Mouse (Mus musculus) lung, embryonic 14.5 days (tissue): ENCODE data around the gene Adat3. TPM values are rescaled to one million over a fixed set of nuclear protein-coding genes. Genes with fewer than 3 reads are reported as not detected.

Experiments used
- ATAC-seq: fragments of 200-750 bp; cut with Nextera tagmentation; 2 replicates; pipeline ENCODE4 v1.8.0; 2017; ENCODE audit warnings: mild to moderate bottlenecking, moderate TSS enrichment, moderate library complexity; ENCODE audit not compliant: insufficient read depth
- DNase-seq: peaks from one replicate; pipeline ENCODE4 v3.0.0-alpha.2; 2015
- H3K27ac ChIP-seq: fragments of 300-500 bp; sonication (generic); 2 replicates; pipeline ENCODE4 v1.5.1; 2014; ENCODE audit warnings: low read depth, mild to moderate bottlenecking, moderate library complexity
- H3K27me3 ChIP-seq: fragments of 300-500 bp; sonication (generic); 2 replicates; pipeline ENCODE4 v1.6.1; 2014; ENCODE audit warnings: low read length, control low read depth; ENCODE audit not compliant: insufficient read depth
- H3K36me3 ChIP-seq: fragments of 300-500 bp; sonication (generic); 2 replicates; pipeline ENCODE4 v1.6.1; 2014; ENCODE audit warnings: control low read depth; ENCODE audit not compliant: insufficient read depth
- H3K4me1 ChIP-seq: fragments of 300-500 bp; sonication (generic); 2 replicates; pipeline ENCODE4 v1.6.1; 2014; ENCODE audit warnings: antibody characterized with exemption, control low read depth; ENCODE audit not compliant: insufficient read depth
- H3K4me2 ChIP-seq: fragments of 300-500 bp; sonication (generic); 2 replicates; pipeline ENCODE4 v1.6.1; 2014; ENCODE audit warnings: mild to moderate bottlenecking
- H3K4me3 ChIP-seq: fragments of 300-500 bp; sonication (generic); 2 replicates; pipeline ENCODE4 v1.5.1; 2014; ENCODE audit warnings: low read depth, low read length
- H3K9ac ChIP-seq: fragments of 300-500 bp; sonication (generic); 2 replicates; pipeline ENCODE4 v1.6.1; 2014
- H3K9me3 ChIP-seq: fragments of 300-500 bp; sonication (generic); 2 replicates; pipeline ENCODE4 v1.6.1; 2016; ENCODE audit warnings: low read depth, low read length, control low read depth
- CTCF ChIP-seq: IDR thresholded peaks from 2 replicates; pipeline ENCODE4 v1.5.1; 2016; ENCODE audit warnings: antibody characterized with exemption, low read depth
- WGBS: fragments of 180-500 bp; shearing (Covaris S2); extraction: QIAGEN DNeasy Blood & Tissue Kit; methylation state at CpG from one replicate; pipeline ENCODE4 v1.1.7; 2014; 5-methylcytosine and 5-hydroxymethylcytosine counted together
- polyA plus RNA-seq: library from polyadenylated mRNA; unstranded; fragments of >200 nt; fragmentation: Nextera tagmentation; extraction: Ambion mirVana; gene quantifications from 2 replicates; pipeline ENCODE4 v1.2.1, GENCODE M21; 2014

Gene Adat3
- polyA plus RNA-seq, 1 experiment from 2014 or later: 10.1 TPM

- DNase-seq: peak; percentile 98
- ATAC-seq: peak; percentile 88
- Histone ChIP-seq H3K4me1 (peaks cover 10% of the 10 kb centered on the region), H3K27me3 (no peaks in the 10 kb centered on the region), H3K9me3 (no peaks in the 10 kb centered on the region), H3K4me3 (peak within 1 kb of the TSS; percentile 99), H3K27ac (peak within 1 kb of the TSS; percentile 94), H3K4me2 (peak within 1 kb of the TSS; percentile 96), H3K9ac (peak within 1 kb of the TSS; percentile 97), H3K36me3 (peaks cover 5% of the 10 kb centered on the region; the same call in 1 of the 2 replicates)
- under 1% methylated on average over 72 of the region's 72 CpGs for WGBS
- peak; percentile 84 for TF ChIP-seq CTCF
Observed at GRCm38 (mm10) chr10:80561116-80561944, 41.4 kb upstream of the Adat3 start, which contains the start of gene Rexo1. Gene Rexo1, minus strand, starts transcription at chr10:80561560.

- WGBS: 25% methylated on average over 17 of the region's 17 CpGs
- H3K27ac ChIP-seq: no peak overlapping the region
Observed at GRCm38 (mm10) chr10:80566375-80567092, 36.1 kb upstream of the Adat3 start.

GRCm38 (mm10) chr10:80568876-80569275 is 33.8 kb upstream of the Adat3 start:
- no peak overlapping the region for H3K4me3 ChIP-seq
- H3K9ac ChIP-seq: no peak overlapping the region
- H3K27me3 ChIP-seq: no peaks in the 10 kb centered on the region
- peaks cover 19% of the 10 kb centered on the region for H3K4me1 ChIP-seq
- H3K4me2 ChIP-seq: no peak overlapping the region
- no peak for ATAC-seq
- WGBS: 94% methylated on average over 29 of the region's 29 CpGs
- TF ChIP-seq CTCF: no peak
- no peaks in the 10 kb centered on the region for H3K9me3 ChIP-seq
- DNase-seq: no peak
- peaks cover 16% of the 10 kb centered on the region for H3K36me3 ChIP-seq
- no peak overlapping the region for H3K27ac ChIP-seq

More at GRCm38 (mm10) chr10:80566375-80567092, 36.1 kb upstream of the Adat3 start:
- no peak overlapping the region for H3K9ac ChIP-seq
- no peak overlapping the region for H3K4me3 ChIP-seq
- H3K4me2 ChIP-seq: no peak overlapping the region
- peaks cover 16% of the 10 kb centered on the region for H3K36me3 ChIP-seq
- H3K27me3 ChIP-seq: no peaks in the 10 kb centered on the region
- DNase-seq: peak; percentile 90
- TF ChIP-seq CTCF: peak; percentile 96
- peaks cover 22% of the 10 kb centered on the region for H3K4me1 ChIP-seq
- ATAC-seq: peak; percentile 19; the same call in 1 of the 2 replicates
- H3K9me3 ChIP-seq: no peaks in the 10 kb centered on the region

- H3K27ac ChIP-seq: peak overlapping the region; percentile 45; the same call in 1 of the 2 replicates
- no peak for TF ChIP-seq CTCF
- peak overlapping the region; percentile 18; the same call in 1 of the 2 replicates for H3K4me3 ChIP-seq
- 35% methylated on average over 10 of the region's 10 CpGs for WGBS
- no peaks in the 10 kb centered on the region for H3K9me3 ChIP-seq
- peaks cover 16% of the 10 kb centered on the region for H3K36me3 ChIP-seq
- peak overlapping the region; percentile 52 for H3K4me2 ChIP-seq
- no peaks in the 10 kb centered on the region for H3K27me3 ChIP-seq
- H3K9ac ChIP-seq: no peak overlapping the region
- ATAC-seq (no peak), DNase-seq (peak; percentile 59)
- H3K4me1 ChIP-seq: peaks cover 24% of the 10 kb centered on the region
Observed at GRCm38 (mm10) chr10:80569664-80570066, 33.0 kb upstream of the Adat3 start.

- peak overlapping the region; percentile 36; the same call in 1 of the 2 replicates for H3K27ac ChIP-seq
- peak overlapping the region; percentile 46; the same call in 1 of the 2 replicates for H3K9ac ChIP-seq
- H3K9me3 ChIP-seq: no peaks in the 10 kb centered on the region
- H3K4me2 ChIP-seq: peak overlapping the region; percentile 52
- peak overlapping the region; percentile 18; the same call in 1 of the 2 replicates for H3K4me3 ChIP-seq
- H3K27me3 ChIP-seq: no peaks in the 10 kb centered on the region
- peaks cover 24% of the 10 kb centered on the region for H3K4me1 ChIP-seq
- DNase-seq: no peak
- ATAC-seq: no peak
- H3K36me3 ChIP-seq: peaks cover 16% of the 10 kb centered on the region
- TF ChIP-seq CTCF: no peak
- 82% methylated on average over 10 of the region's 10 CpGs for WGBS
Observed at GRCm38 (mm10) chr10:80570419-80570818, 32.3 kb upstream of the Adat3 start.

- peaks cover 13% of the 10 kb centered on the region for H3K36me3 ChIP-seq
- 20% methylated on average over 30 of the region's 30 CpGs for WGBS
- peak; percentile 44 for DNase-seq
- no peak for TF ChIP-seq CTCF
- H3K27me3 ChIP-seq: no peaks in the 10 kb centered on the region
- H3K4me2 ChIP-seq: peak overlapping the region; percentile 52
- 0 out of 2 replicates have a peak, but pooled peaks have one; percentile 15 for ATAC-seq
- H3K9me3 ChIP-seq: no peaks in the 10 kb centered on the region
- H3K9ac ChIP-seq: peak overlapping the region; percentile 46
- H3K4me3 ChIP-seq: peak overlapping the region; percentile 18
- H3K4me1 ChIP-seq: peaks cover 29% of the 10 kb centered on the region
- H3K27ac ChIP-seq: peak overlapping the region; percentile 62
Observed at GRCm38 (mm10) chr10:80570871-80571836, 31.5 kb upstream of the Adat3 start.
